Mouse (Mus musculus) kidney, adult 8-10 months (tissue): Measurements from ENCODE around the gene Tmem92.
"Not testable (repeated sequence)": the region's sequence is repeated elsewhere in the genome, so short reads cannot be mapped to it uniquely, and the experiment has no call there.

Source experiments
- DNase-seq, 2 experiments: peaks; one replicate each; pipeline ENCODE4 v3.0.0; 2022

Gene Tmem92

DNA sequence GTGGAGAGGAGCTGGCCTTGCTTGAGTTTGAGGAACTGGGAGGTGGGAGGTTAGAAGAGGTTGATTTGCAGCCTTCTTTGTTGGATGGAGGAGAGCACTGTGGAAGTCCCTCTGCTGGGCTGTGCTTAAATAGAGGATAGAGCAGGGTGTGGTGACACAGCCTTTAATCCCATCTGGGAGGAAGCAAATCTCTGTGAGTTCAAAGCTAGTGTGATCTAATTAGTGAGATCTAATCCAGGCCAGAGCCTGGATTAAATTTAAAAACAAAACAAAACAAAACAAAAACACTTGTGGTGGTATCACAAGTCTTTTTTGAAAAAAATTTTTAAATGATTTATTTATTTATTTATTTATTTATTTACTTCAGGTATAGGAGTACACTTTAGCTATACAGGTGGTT is at the start of gene Tmem92:
Gene Tmem92 (minus strand): TSS at position 101 of the 400 bp plus-strand sequence.
- DNase-seq, result no peak

- DNase-seq, result peak; percentile 49 to 57
These were observed 46.5 kb upstream of the Tmem92 start for GRCm38 (mm10) chr11:94828966-94829365.

DNA sequence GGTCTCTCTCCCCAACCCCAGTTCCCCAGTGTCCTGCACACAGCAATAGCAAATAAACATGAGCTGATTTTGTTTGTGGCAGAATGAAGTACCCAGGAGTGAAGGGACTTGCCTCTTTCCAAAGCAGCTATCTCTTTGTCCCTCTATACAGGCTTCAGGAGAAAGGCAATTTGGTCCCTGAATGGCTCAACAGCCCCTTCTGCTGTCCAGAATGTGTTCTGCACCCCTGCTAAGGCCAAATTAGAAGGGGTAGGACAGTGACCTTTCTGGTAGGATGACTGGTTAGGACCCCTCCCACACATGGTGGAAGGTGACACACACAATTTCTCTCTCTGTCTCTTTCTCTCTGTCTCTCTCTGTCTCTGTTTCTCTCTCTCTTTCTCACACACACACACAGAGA is 36.9 kb upstream of the Tmem92 start:
- DNase-seq, result peak in 1 of 2 experiments; percentile 16

DNA sequence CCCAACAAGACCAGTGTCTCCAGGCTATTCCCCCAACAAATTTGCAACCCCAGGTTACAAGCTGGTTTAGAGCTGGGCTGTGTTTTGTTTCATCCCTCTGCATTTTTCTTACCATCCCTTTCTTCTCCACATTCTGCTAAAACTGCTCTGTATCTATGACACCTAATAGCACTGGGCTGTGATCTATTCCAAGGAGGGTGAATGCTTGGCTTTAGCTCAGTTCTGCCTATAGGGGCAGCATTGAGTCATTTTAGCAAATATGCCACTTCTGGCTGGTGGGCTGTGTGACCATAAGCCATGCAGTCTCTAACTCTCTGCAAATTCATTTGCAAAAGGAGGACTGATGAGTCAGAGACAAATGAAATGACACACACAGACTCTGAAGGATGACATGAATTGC is 36.4 kb upstream of the Tmem92 start:
- not testable (repeated sequence) for DNase-seq

GRCm38 (mm10) chr11:94811537-94811936 is 29.0 kb upstream of the Tmem92 start:
- DNase-seq, result not testable (repeated sequence)

GRCm38 (mm10) chr11:94791700-94792099 is 9.2 kb upstream of the Tmem92 start:
- DNase-seq, result no peak

DNA sequence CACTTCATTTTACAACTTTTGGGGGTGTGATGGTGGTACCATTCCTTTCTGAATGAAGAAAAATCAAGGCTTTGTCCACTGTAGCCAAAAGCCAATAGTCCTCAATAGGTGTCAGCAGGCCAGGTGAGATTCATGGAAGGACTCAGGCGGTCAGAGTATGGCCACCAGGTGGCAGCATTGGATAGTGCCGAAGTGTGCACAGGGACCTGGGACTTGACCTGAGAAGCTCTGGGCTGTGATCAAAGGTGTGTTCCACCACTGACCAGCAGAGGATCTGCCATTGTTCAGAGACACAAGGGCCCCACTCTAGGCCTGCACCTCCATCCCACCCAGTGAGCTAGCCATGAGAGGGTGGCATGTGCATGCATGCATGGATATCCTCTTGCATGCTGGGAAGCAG is 2.7 kb upstream of the Tmem92 start:
- DNase-seq, result peak; percentile 67 to 84

- no peak for DNase-seq
These were observed 7.5 kb downstream of the Tmem92 start for GRCm38 (mm10) chr11:94774887-94775497.

DNA sequence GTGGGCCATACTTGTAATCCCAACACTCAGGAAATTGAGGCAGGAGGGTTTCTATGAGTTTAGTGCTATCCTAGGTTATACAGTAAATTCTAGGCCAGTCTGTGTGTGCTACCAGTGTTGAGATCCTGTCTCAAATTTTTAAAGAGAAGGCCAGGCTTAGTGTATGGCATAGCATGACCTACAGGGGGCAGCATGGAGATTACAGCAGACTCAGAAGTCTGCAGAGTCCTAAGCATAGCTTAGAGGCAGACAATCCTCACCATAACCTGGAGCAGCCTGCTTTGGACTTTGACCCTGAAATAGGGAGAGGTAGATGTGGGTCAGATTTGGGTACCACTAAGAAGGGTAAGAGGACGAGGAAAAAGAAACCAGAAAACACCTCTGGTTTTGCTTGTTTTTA is 8.7 kb downstream of the Tmem92 start:
- no peak for DNase-seq

- no peak for DNase-seq
These were observed 10.0 kb downstream of the Tmem92 start for GRCm38 (mm10) chr11:94772363-94773055.

- no peak for DNase-seq
These were observed 15.3 kb downstream of the Tmem92 start for GRCm38 (mm10) chr11:94767241-94767640.

DNA sequence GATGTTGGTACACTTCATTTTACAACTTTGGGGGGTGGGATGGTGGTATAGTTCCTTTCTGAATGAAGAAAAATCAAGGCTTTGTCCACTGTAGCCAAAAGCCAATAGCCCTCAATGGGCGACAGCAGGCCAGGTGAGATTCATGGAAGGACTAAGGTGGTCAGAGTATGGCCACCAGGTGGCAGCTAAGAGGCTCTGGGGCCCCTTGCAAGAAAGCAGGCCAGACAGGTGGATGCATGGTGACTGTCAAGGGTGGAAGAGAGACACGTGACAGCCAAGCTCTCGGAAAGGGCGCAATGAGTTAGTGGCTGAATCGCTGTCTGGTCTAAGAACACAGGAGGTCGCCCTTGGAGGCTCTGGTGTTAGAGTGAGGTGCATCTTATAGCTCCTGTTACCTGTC is 19.7 kb downstream of the Tmem92 start:
- no peak for DNase-seq

DNA sequence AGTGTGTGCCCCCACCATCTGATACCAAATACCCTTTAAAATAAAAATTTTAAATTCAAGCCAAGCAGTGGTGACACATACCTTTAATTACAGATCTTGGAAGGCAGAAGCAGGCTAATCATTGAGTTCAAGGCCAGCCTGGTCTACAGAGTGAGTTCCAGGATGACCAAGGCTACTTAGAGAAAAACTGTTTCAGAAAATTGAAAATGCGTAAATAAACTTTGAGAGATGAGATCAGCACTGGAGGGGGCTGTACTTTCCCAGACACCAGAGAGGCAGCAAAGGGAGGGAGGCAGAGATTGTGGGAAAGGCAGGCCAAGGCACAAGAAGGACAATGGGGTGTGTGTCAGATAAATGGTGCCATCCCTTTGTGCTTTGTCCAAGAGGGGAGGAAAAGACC is 20.2 kb downstream of the Tmem92 start:
- DNase-seq, result no peak

DNA sequence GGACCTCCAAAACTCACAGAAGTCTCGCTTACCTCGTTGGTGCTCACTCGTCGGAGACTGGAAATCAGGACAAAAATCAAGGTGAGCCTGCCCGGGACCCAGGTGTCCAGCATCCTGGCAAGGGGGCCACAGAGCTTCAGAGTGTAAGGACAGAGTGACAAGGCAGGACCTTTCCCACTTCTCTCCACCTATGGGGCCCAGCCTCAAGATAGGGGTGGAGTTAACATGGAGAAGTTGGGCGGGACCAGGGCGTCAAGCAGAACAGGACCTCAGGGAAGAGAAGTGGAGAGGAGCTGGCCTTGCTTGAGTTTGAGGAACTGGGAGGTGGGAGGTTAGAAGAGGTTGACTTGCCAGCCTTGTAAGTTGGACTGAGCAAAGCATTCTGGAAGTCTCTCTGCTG is 21.7 kb downstream of the Tmem92 start:
- no peak for DNase-seq

- no peak for DNase-seq
These were observed 22.1 kb downstream of the Tmem92 start for GRCm38 (mm10) chr11:94760364-94760763.

DNA sequence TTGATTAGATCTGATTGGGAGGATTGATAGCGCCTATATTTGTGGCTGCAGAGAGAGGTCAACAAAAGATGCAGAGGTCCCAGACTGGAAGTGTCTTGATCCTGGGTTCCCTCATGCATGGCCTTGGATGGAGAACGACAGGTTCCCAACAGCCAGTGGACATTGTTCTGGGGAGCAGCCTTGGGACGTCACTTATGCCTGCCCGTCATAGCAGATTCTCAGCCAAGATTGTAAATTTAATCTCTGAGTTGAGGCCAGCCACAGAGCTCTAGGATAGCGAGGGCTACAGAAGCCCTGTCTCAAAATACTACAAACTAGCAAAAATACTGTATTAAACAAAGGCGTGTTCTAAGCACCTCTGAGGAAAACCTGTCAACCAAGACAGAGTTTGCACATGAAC is 22.6 kb downstream of the Tmem92 start:
- DNase-seq, result no peak

- no peak for DNase-seq
These were observed 29.4 kb downstream of the Tmem92 start for GRCm38 (mm10) chr11:94752946-94753713.

- DNase-seq, result no peak
These were observed 40.7 kb downstream of the Tmem92 start, which contains the start of gene Cdc34b for GRCm38 (mm10) chr11:94741732-94742272. TSS of gene Cdc34b (plus strand) at chr11:94741782.

GRCm38 (mm10) chr11:94735746-94736145 is 46.8 kb downstream of the Tmem92 start:
- peak in 1 of 2 experiments; percentile 14 for DNase-seq

- DNase-seq, result peak; percentile 51 to 54
These were observed 49.7 kb downstream of the Tmem92 start for GRCm38 (mm10) chr11:94732773-94733172.

DNA sequence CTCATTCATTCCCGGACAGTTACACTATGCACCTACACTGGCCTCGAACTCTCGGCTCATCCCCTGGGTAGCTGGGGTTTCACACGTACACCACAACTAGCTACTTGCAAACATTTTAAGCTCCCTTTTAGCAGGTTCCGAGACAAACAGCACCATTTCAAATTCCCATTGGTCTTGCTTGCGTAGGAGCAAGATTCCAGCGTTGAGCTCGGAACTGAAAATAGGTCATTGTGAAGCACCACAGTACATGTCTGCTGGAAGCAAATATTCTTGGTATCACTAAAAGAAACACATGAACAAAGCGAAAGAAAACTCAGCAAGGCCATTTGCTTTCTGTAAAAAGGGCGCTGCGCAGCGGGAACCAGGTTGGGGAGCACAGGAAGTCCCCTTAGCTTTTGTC is 51.3 kb downstream of the Tmem92 start:
- DNase-seq, result no peak

DNA sequence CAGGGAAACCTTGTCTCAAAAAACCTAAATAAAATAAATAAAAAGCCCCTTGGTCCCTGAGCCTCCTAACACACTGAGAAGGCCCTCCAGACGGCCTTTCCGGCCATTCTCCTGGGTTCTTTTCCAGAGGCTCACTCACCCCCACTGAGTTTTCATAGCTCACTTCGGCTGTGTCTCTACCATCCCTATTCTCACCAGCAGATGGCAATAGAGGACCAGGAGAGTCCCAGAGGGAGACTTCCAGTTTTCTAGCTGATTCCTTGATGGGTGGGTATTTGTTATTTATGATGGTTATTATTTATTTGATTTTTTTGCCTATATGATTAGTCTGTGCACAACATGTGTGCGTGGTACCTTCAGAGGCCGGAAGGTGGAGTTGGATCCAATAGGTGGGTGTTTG is 52.2 kb downstream of the Tmem92 start:
- peak; percentile 34 to 61 for DNase-seq

GRCm38 (mm10) chr11:94729565-94729964 is 52.9 kb downstream of the Tmem92 start:
- DNase-seq, result no peak

- no peak for DNase-seq
These were observed 54.0 kb downstream of the Tmem92 start for GRCm38 (mm10) chr11:94728545-94728944.
